Mouse (Mus musculus) Muller cell, postnatal 12 days (primary cell): Measurements from ENCODE around the gene Cdh1.

Source experiments
- DNase-seq: peaks from one replicate; pipeline ENCODE4 v3.0.0-alpha.2; 2015; ENCODE audit errors: inconsistent ontology term

Gene Cdh1

DNA sequence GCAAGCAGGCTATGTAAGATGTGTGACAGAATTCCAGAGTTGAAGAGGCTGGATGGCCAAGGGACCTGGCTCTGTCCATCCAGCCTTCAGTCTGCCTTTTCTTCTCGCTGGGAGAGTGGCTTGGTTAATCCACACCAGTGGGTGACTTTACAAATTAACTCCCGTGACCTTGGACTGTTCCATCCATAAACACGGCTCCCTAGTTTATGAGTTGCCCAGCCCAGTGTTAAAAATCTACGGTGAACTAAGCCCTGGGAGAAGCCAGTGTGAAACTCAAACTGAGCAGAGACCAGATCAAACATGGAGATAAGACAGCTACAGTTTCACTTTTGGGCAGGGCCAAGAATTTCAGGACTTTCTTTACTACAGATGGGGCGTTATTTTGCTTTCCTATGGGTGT, 19.9 kb downstream of the Cdh1 start:
- DNase-seq: no peak

- no peak for DNase-seq
These were observed 20.3 kb downstream of the Cdh1 start for GRCm38 (mm10) chr8:106623451-106623850.

GRCm38 (mm10) chr8:106623954-106624353, 20.8 kb downstream of the Cdh1 start:
- no peak for DNase-seq

DNA sequence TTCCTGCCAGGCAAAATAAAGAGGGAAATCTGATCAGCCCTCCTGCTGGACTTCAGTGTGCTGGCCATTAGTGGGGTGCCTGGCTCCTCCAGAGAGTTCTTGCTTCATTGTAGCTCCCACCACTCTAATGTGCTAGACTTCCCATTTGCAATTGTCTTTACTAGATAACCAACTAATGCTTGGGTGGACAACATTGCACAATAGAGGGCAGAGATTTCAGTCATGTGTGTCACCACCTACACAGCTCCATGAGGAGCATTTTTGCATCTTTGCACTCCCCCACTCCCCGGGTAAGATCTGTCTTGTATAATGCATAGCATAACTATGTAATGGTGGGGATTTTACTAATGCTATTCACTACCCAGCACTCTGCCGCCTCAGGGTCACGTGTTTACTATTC, 21.6 kb downstream of the Cdh1 start:
- no peak for DNase-seq

DNA sequence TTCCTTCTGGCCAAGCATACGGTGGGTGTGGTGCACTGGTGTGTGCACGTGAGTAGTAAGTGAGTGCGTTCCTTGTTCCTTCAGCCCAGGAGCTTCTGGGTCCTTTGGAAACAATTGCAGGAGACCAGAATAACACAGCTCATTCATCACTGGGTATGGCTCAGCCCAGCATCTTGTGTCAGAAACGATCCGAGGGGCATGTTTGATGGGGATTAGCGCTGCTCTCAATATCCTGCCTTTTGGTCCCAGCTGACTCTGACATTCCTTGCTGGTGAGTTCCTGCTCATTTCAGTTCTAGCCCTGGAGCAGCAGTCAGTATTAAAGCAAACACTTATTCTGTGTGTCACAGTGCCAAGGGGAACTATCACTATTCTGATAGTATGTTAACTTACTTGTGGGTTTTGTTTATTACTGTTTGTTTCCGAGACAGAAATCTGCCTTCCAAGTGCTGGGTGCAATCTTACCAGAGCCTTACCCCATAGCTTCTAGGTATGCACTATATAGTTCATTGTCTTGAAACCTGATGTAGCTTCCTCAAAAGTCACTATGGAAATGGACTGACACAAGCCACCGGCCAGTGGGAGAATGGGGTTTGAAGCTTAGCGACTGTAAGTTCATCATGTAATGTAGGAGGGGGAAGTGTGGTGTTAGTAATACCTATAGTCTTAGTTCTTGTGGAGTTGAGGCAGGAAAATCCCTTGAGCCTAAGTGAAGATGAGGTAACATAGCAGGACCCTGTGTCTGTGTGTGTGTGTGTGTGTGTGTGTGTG, 23.1 kb downstream of the Cdh1 start:
- peak; percentile 55 for DNase-seq

DNA sequence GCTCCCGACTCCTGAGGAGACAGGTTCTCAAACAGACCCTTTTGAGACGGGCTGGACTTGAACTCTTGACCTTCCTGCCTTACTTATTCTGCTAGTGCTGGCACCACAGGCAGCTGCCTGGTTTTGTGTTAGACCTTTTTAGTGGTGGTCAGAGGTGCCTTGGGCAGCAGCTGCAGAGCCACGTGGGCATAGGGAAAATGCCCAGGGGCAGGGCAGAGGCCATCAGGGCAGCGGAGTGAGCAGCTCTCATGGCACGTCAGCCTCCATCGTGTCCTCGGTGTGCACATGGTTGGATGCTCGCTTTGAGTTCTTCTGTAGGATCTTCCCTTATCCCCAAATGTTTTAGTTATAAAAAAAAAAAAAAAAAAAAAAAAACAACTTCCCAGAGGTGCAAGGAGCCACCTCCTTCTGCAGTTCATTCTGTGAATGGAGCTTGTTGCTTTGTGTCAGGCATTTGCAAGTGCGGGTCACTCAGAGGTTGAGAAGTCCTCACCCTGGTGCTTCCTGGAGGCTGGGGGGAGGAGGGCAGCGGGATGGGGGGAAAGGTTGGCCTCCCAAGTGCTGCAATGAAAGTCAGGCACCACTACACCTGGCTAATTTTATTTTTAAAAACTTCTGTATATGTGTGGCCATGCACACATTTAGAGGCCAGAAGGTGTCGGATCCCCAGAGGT, 25.3 kb downstream of the Cdh1 start:
- no peak for DNase-seq

DNA sequence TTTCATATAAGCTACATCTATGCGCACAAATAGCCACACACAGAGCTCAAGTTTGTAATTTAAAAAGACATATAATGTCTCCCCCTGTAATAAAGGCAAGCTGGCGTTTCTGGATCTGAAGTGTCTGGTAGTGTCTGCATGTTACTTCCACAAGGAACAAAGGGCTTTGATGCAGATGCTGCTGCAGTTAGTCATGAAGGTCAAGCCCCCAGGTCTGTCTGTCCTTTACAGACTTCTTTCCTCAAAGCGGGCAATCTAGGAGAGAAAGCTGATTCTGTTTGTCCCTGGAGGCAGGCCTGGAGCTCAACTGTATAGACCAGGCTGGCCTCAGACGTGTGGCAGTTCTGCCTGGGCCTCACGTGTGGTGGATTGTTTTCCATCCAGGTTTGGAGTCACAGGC, 26.3 kb downstream of the Cdh1 start:
- no peak for DNase-seq

DNA sequence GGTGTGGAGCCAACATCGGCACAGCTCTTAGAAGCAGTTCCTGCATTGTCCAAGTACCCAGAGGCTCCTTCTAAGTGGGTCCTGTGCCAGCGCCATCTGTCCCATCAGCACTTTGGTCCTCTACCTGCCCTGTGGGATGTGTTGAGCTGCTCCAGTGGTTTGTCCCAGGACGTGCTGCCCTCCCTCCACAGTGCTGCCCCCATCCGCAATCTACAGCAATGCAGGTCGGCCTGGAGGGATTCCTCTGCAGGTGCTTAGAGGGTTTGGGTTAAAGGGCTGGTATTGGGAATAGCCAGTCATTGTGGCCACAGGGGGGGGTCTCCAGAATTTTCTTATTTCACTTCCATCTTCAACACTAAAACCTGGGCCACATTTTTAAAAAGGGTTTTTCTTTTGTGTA, 28.8 kb downstream of the Cdh1 start:
- no peak for DNase-seq

GRCm38 (mm10) chr8:106632650-106633049, 29.5 kb downstream of the Cdh1 start:
- DNase-seq: no peak

- DNase-seq: no peak
These were observed 30.4 kb downstream of the Cdh1 start for GRCm38 (mm10) chr8:106633361-106634158.

DNA sequence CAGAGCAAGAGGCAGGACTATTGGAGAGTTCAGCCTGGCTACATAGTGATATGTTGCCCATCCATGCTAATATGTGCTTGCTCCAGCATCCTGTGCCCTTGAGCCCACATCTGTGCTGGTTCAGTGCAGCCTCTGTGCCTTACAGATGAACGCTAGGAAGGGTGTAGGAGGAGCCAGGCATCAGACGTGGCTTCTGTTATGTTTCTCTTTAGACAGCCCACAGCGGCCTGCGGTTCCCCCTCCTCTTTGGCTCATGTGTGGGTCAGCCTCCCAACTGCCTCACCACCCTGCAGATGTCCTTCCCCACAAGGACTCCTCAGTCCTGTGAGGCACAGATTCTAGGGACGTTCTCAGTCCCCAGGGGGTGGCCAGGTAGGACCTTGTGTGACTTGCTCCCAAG, 32.1 kb downstream of the Cdh1 start:
- no peak for DNase-seq

DNA sequence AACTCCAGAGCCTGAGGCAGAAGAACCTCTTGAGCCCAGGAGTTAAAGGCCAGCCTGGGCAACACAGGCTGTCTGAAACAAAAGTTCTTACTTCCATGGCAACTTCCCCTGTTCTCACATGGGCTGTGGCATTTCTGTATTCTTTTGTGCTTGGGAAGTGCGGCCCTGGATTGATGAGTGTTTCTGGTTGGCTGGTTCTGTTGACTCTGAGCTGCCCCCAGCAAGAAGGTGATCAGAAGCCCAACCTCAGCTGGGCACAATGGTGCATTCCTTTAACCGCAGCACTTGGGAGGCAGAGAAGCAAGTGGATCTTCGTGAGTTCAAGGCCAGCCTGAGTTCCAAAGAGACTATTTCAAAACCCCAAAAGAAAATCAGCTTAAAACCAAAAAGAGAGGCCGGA, 34.3 kb downstream of the Cdh1 start:
- DNase-seq: peak; percentile 17

DNA sequence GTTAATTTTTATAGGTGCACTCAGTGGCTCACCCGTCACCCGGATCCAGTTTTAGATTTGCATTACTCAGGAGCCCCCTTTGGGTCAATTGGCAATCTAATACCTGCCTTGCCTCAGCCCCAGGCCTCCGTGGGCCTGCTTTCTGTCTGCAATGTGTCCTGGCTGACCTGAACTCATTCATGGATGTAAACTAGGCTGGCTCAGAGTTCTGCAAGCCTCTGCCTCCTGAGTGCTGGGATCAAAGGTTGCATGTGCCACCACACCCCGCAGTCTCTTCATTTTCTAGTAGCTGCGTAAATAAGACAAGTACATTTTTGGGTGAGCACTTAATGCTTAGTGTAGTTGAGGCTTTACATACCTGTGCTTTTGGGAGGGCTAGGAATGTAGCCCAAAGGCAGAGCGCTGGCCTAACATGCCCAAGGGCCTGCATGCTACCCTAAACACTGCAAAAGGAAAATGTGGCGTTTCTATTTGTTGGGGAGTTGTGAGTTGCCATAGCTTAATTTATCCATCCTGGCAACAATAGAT, 35.7 kb downstream of the Cdh1 start:
- DNase-seq: no peak

DNA sequence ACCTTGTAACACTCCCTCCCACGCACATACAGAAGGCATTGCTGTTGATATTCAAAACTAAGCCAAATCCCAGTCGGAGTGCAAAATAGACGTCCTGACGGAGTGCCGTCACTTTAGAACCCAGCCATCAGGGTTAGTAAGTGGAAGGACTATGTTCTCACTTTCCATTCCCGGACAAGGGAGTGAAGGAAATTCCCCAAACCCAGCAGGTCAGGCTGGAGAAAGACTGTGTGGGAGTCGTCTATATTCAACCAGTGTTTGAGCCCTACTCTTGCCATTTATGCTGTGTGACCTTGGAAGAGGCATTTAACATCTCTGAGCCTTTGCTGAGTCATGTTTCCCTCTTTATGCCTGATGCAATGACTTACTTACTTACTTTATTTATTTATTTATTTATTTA, 37.1 kb downstream of the Cdh1 start:
- DNase-seq: no peak

- DNase-seq: peak; percentile 60
These were observed 37.8 kb downstream of the Cdh1 start for GRCm38 (mm10) chr8:106640921-106641320.

DNA sequence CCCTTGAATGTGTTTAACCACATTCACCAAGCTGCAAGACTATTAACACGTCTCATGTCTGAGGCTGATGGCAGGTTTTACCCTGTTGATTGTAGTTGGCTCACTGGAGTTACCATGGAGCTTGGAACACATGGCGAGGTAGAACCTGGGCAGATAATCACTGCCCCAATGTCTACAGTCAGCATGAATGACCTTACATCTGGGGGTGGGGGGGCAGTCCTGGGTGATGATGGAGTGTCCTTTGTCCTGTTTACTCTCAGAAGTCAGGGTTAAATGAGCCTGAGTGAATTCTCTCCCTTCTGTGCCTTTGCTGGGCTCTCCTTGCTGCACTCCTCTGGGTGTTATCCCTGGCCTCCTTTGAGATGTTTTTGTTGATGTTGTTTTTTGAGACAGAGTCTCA, 39.0 kb downstream of the Cdh1 start:
- no peak for DNase-seq

DNA sequence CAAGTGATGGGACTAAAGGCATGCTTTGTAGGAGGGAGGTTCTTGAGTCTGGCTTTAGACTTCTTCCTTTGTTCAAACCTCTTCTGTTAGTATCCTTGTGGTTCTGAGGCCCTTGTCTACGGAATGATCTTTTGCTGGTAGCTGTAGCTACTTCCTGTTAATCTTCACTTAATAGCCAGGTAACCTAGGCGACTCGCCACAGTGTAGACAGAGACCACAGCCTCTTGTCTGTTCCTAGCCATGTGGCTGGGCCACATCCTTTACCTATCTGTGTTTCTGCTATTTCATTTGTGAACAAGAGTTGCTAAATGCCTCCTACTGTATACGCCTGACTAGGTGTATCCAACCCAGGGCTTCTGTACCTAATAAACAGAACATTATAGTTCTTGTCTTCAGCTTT, 39.9 kb downstream of the Cdh1 start:
- no peak for DNase-seq

- no peak for DNase-seq
These were observed 41.8 kb downstream of the Cdh1 start for GRCm38 (mm10) chr8:106644957-106645356.

DNA sequence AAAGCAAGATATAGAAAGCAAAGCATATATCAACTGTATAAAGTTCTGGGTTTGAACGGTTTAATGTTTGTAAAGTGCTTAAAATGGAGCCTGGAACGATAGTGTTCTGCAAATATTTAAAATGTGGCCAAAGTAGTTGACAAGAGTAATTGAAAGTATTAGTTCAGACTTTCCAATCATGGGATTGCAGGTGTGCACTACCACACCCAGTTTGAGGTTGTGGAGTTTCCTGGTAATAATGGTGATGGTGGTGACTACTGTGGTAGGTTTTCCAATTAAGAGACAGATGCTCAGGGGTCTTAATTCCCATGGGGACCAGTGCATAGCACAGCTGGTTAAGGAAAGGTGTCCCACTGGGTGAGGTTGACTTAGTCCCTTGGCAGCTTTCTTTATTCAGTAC, 43.0 kb downstream of the Cdh1 start:
- no peak for DNase-seq

GRCm38 (mm10) chr8:106646731-106647130, 43.6 kb downstream of the Cdh1 start:
- no peak for DNase-seq

DNA sequence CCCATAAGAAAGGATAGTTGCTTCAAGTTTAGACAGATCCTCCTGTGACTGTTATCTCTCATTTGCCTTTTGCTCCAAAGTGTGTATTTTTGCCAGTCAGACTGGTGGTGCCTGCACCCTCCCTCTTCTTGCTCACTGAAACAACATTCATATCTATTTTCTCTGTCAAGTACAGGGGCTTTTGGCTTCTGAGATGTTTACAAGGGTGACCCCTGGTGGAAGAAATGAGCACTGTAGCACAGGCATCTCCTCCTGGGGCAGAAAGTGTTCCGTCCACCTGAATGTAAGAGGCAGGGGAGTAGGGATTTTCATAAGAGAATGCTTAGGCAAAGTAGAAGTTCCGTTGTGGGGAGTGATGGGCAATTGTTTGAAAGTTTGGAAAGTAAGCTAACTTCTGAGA, 44.2 kb downstream of the Cdh1 start:
- peak; percentile 60 for DNase-seq

- no peak for DNase-seq
These were observed 45.3 kb downstream of the Cdh1 start for GRCm38 (mm10) chr8:106648421-106648820.
